Mouse (Mus musculus): Measurements from ENCODE around the gene Msrb3. TPM values are rescaled to one million over a fixed set of nuclear protein-coding genes. Genes with fewer than 3 reads are reported as not detected.

Gene Msrb3
- 0.61 TPM for polyA plus RNA-seq (2017; shearing (Covaris generic))

DNA sequence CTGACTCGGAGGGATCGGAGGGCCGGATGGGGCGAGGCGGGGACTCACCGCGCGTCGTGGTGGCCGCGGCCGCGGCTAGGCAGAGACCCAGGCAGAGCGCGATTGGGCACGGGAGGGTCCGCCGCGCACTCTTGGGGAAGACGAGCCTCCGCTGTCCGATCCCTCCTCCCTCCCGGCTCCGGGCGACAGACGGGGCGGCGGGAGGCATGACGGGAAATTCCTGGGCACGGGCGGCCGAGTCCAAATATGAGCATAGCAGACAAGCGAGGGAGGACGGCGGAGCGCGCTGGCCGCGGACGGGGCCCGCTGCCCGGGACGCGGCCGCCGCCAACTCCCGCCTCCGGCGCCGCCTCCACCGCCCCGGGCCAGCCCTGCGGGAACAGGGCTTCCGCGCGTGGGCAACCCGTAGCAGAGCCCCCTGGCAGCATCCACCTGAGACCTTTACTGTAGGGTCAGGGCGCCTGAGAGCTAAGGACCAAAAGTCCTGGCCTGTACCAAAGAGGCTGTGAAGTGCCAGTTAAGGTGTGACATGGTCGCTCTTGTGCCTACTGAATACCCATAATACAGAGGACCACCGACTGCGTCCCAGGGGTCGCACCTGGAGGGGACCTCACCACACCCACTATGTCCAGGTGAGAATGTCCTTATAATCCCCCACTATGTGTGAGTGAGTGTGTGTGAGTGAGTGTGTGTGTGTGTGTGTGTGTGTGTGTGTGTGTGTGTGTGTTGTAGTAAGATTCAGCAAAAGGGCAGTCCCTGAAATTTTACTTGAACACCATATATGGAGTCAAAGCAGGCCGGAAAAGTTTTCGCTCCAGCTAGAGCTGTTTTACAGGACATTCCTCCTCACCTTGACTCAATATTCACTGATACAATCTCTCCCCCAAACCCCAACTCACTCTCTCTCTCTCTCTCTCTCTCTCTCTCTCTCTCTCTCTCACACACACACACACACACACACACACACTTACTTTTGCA is at the start of gene Msrb3:
TSS of gene Msrb3 (minus strand) at position 317 of the 978 bp plus-strand sequence.

Other genes starting within 250 kb of the Msrb3 start
- 2.6 TPM for gene Lemd3, start 80.2 kb upstream of the Msrb3 start, polyA plus RNA-seq (2017; shearing (Covaris generic))
- gene Wif1, start 134.9 kb upstream of the Msrb3 start, polyA plus RNA-seq (2017; shearing (Covaris generic)): not detected

Measured in CD4-positive, CD25-positive, alpha-beta regulatory T cell, adult 9 weeks (primary cell).